Mouse (Mus musculus): ENCODE data around the gene Gen1.

DNA sequence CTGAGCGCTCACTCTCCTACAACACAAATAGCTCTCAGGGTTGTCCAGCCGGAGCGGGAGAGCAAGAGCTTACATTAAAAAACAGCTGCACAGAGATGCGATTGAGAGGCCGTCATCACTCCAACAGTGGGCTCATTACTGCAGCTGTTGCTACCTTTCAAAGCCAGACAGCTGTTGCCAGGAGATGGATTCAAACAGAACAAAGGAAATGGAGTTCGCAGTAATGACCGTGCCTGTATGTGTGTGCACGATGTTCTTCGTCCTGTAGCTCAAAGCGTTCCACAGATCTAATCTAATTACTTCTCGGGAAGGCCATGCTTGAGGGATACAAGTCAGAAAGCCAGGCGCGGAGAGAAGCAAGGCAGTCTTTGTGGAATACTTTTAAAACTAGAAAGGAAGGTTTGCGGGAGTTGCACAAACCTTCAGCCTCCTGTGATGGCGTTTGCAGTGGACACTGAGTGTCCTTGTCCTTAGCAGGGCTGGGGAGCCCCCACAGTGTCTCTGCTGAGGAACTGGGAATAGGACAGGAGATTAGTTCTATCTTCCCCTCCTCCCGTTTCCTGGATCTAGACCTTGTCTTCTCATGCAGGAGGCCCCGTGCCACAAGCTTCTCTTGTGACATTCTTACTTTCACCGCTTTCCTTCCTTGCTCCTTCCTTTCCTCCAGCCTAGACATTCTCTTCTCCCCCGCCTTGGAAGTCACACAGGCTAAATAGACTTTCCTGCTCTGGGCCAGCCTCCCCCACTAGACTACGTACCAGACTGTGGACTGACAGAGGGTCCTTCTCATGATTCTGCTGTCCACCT lies 43.9 kb downstream of the Gen1 start:
- TF ChIP-seq POLR2A (IDR thresholded peaks at IDR 0.05; ENCODE audit: low read depth, low read length) = no peak
- no peak for TF ChIP-seq CTCF (conservative IDR thresholded peaks at IDR 0.05; ENCODE audit: insufficient read depth, insufficient read length, low read depth, low read length)

Data from kidney, adult 2 months (tissue).